Mouse (Mus musculus) kidney, postnatal 4 days (tissue): ENCODE results near the gene Gin1.

Source experiments
- DNase-seq, 2 experiments: peaks; one replicate each; pipeline ENCODE4 v3.0.0; 2021; ENCODE audit warnings: mixed read lengths in 2 of 2

The Gin1 gene

DNA sequence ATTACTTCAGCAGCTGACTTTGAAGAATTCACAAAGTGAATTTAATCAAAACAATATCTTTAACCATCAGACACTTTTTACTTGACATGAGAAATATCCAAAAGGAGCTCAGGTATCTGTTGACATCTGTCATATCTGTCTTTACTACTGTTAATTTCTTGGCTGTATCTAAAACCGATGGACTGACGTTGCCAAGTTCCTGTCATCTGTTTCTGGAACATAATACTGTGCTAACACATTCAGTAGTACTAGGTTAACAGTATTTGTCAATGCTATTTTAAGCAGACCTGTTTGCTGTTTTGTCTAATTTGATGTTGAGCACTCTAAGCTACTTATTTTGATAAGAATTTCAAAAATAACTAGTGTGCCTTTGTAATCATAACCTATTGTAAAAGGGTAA lies 18.5 kb downstream of the Gin1 start:
- DNase-seq = no peak

DNA sequence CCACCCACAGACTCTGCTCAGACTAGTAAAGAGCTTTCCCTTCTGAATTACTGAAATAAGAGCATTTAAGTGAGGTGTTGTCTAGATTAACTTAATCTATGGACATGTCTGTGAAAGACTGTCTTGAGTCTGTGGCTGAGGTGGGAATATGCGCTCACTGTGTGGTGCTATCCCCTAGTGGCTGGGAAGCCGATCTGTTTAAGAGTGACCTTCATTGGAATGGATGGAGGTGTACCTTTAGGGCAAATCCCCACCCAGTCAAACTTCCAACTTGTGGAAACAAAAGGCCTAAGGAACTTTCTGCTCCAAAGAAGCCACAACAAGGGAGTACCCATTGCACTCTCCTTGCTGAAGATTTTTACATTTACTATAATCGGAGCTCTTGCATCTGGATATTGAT lies 24.1 kb downstream of the Gin1 start:
- DNase-seq = no peak

DNA sequence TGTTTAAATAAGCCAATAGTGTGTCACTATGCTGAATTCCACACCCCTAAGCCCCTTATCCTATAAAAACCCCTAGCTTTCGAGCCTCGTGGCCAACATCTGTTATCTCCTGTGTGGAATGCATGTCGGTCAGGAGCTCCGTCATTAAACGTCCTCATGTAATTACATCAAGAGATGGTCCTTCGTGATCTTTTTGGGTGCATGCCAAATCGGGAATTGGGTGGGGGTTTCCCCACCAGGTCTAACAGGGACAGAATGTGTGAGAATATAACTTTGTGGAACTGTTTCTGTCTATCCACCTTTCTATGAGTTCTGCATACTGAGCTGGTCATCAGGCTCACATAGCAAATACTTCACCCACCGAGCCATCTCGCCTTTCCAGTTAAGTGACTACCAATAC lies 26.0 kb downstream of the Gin1 start:
- DNase-seq = no peak

DNA sequence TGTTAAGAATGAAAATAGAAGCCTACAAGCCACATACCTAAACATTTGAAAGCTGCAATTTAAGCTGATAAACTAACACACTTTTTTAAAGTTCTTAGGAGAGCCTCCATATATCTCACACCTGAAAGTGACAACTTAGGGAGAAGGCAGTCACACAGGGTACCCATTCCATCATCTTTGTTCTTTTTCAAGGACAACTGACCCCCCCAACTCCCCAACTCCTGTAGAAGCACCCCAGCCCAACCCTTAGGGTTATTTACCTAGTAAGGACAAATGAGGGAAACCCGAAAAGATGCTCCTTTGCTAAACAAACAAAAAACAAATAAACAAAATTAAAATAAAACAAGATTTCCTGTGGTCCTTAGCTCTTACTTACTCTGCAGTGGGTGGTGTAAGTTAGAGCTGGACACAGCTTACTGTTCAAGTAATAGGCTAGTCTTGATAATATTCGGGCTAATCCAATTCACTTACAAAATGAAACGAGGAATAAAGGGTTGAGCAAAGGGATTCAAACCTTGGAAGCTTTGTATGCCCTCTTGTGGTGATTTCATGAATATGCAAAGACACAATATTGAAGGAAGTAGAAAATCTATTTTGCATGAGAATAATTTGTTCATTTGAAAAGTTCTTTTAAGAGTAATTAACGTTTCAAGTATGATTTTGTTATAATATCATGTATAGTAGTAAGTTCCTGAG lies 32.4 kb downstream of the Gin1 start:
- no peak for DNase-seq

DNA sequence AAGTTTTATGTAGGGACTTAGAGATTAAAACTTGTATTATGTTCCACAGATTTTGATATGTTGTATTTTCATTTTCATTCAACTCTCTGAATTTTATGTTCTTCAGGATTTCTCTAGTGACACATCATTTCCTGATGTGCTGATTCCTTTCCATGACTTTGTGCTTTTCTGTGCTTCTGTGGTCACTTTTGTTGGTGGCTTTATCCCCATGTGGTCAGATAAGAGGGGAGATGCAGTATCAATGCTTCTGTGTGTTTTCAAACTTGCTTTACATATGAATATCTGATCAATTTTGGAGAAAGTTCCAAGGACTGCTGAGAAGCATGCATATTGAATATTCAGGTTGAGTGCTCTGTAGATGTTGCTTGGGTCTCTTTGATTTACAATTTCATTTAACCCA lies 34.5 kb downstream of the Gin1 start:
- no peak for DNase-seq

DNA sequence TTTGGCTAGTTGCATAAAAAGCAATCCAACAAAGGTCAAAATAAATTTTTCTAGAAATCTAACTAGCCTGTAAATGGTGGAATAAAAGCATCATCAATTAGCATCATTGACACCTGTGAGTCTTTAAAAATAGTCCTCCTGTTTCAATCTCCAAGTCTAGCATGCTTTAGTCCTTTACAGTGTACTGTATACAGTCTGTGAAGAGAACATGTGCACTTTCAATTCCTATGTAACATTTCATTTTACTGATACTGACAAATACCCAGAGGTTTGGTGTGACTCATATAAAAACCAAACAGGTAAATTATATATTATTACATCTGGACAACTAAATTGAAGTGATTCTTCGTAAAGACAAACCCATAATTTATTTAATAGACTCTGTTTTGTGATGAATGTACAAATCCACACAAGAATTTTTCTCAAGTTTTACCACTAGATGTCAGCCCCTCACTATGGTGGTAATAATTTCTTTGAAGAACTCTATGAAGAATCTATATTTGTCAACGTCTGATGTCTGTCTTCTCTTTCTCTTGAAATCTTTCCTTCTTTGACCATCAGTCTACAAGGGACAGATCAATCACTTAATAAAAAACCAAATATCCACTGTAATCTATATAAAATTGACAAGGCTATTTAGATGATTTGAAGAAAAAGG lies 39.4 kb downstream of the Gin1 start:
- DNase-seq = no peak

DNA sequence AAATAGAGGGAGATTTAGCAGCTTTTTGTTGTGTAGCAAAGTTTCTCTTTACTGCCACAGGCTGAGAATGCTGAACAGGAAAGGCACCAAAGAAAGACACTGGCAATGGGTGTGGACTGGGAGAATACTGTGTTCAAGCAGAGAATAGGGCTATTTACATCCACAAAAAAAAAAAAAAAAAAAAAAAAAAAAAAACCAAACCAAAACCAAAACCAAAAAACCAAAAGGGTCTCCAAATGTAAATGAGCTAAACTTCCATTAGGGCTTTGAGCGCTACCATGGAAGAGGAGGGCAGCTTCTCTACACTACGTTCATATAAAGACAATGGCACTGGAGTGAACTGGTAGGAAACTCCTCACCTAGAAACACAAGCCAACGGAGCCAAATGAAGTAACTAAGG lies 51.3 kb downstream of the Gin1 start:
- no peak for DNase-seq

DNA sequence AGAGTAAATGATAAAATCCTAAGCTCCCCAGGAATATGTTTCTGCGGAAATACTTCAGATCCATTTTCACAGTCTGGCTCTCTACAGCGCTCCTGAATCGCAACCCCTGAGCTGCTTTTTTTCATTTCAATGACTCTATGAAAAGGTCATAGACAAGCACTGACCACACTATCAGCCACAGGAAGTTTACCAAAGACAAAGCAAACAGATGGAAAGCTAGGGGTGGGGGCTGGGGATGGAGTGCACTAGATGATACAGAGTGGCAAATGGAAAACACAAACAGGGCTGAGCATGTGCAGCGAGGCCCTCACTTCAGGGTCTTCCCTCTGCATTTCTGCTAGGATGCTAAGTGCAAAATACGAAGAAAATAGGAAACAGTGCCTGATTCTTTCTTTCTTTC lies 52.2 kb downstream of the Gin1 start:
- DNase-seq = no peak

DNA sequence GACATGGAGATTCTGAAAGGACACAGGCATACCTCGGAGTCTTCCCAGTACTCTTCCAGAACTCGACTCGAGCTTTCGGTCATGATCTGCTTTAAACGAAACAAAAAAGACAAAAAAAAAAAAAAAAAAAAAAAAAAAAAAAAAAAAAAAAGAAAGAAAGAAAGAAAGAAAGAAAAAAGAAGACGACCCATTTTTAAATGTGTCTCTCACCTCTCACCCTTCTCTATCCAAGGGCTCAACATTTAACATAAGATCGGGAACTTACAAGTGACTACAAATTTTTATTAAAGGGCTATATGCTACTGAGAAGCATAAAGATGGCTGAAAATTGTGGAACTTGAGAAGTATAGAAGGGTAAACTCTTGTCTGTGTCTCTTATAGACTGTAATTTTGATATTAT lies 52.9 kb downstream of the Gin1 start:
- DNase-seq = no peak

DNA sequence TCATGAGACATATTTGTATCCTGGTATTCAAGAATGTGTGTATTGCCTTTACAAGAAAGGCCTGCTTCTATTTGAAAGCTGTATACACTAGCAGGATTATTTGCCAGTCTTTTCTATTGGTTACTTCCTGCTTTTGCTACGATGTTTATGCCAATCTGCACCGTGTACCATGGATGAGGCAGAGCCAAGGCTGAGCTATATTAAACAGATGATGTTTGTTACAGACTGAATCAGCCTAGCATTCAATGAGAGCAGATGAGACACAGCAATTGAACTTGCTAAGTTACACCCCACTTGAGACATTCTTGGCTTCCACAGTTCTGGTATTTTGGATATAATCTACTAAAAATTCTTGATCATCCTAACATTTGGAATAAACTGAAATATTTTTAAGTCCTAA lies 57.6 kb downstream of the Gin1 start:
- no peak for DNase-seq

DNA sequence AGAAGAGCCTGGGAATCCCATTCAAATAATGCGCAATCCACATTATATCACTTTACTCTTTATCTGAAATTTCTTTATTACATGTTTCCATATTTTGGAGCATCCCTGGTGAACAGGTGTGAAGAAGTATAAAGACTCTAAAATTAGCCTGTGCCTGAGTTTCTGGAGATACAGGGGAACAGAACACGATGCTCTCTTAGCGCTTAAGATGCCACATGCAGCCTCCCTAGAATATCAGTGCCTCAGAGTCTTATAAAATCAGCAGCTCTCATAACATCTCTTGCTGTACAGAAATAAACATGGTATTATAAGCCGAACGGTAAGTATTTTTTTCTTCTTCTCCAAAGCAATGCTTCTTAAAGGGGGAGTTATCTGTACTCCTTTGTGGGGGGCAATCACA lies 58.1 kb downstream of the Gin1 start:
- no peak for DNase-seq

DNA sequence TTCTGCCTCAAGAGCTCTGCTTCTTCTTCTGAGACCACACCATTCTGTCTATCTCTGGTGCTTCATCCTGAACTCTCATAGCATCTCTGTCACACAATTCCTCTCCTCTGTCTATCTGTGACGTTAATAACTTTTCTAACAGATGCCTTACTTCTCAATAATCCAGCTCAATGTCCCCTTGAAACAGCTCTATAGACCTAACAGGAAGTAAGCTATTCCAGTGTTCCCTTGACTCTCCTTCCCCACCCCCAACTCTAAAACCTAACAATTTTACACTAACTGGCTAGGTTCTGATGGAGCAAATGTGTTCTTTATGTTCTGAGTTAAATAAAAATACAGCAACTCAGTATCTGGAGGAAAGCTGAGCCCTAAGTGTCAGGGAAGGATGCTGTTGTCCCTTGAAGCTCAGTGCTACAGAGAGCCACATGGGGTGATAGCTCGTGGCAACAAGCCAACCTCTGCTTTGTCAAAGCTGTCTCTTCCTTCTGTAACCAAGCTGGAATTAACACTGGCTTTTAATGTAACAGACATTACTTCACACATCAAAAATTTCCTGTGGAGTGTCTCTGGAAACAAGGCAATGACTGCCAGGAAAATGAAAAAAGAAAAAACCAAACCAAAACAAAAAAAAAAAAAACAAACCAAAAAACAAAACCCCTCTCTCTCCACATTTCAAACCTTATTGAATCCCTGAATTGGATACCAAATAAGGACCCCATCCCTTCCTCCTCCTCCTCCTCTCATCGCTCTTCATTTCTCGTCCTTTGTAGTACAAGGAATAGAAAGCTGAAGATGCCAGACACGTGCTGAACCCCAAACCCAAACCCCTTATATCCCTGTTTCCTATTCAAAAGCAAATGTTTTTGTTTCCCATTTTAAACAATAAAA lies 63.7 kb downstream of the Gin1 start:
- DNase-seq = peak; percentile 46 to 72

DNA sequence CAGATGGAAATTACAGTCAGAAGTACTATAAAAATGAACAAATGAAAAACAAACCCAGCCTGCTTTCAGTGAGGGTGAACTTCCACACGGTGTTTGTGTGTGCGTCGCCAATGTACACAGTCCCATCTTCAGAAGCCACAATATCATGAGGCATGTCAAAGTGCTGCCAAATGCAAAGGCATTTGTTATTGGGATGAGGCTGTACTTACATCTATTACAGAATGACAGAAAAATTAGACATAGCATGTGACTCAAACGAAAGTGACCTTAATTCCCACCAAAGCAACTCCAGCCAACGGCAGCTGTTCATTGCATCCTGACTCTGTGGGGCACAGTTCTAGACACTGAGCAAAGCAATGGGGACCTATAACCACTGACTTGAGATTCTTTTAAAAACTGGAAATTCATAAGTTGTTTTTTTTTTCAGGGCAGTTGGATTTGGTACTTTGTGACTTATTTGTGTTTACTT lies 64.4 kb downstream of the Gin1 start:
- DNase-seq = no peak
